Mouse (Mus musculus) liver, adult 2 months (tissue): Measurements from ENCODE around the gene H2-Eb2.

ENCODE experiments used
- CTCF ChIP-seq: fragments of 200-500 bp; IDR thresholded peaks from 2 replicates; pipeline ENCODE4 v1.5.1; 2011; ENCODE audit warnings: low read depth, low read length, control low read depth
- POLR2A ChIP-seq: fragments of 200-500 bp; IDR thresholded peaks from 2 replicates; pipeline ENCODE4 v1.6.1; 2011; ENCODE audit warnings: low read length, control low read depth; ENCODE audit not compliant: insufficient read depth; ENCODE audit errors: extremely low read depth

- TF ChIP-seq CTCF = no peak
- no peak for TF ChIP-seq POLR2A
Measured at GRCm38 (mm10) chr17:34379451-34379850, 54.0 kb downstream of the H2-Eb2 start.
